Mouse (Mus musculus) small intestine, adult 2 months (tissue): ENCODE measurements around the gene Tnfrsf1a.

Experiments used
- CTCF ChIP-seq: fragments of 200-500 bp; IDR thresholded peaks from 2 replicates; pipeline ENCODE4 v1.5.1; 2012; ENCODE audit warnings: low read depth, mild to moderate bottlenecking, control low read depth, inconsistent platforms, low read length, moderate library complexity, mixed read lengths; ENCODE audit not compliant: insufficient replicate concordance, insufficient read length; ENCODE audit errors: extremely low read depth
- POLR2A ChIP-seq: fragments of 200-500 bp; IDR thresholded peaks from 2 replicates; pipeline ENCODE4 v1.6.1; 2012; ENCODE audit warnings: low read depth, mild to moderate bottlenecking, control low read depth, inconsistent platforms, low read length, moderate library complexity

DNA sequence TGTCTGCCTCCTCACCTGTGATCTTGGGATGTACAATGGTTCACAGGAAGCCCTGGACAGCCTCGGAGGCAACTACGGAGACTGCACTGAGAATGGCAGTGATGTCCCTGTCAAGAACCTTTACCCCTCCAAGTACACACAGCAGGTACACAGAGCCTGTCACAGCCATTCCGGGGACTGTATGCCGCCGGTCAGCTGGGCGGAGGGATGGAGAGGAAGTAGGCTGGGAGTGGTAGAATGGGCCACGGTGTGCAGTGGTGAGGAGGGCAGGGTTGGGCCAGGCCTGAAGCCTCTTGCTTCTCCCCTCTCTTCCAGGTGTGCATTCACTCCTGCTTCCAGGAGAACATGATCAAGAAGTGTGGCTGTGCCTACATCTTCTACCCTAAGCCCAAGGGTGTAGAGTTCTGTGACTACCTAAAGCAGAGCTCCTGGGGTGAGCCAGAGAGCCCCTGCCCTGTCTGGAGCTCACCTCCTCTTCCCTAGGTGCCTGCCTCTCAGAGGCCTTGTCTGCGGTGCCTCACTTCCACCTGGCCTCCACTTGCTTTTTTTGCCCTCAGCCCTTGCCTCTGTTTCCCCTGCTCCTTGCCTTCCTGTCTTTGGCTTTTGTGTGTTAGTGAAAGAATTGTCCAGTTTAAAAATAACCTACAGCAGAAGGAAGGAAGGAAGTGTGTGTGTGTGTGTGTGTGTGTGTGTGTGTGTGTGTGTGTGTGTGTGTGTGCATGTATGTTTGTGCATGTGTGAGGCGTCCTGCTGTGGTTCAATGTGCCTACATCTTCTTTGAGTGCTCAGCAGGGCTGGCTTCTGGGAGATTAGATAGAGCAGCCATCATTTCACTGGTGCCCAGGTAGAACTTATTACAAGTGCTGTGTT is 10.1 kb upstream of the Tnfrsf1a start:
- TF ChIP-seq CTCF (no peak), POLR2A (no peak)
